Mouse (Mus musculus) erythroblast, embryonic 14.5 days (primary cell): Measurements from ENCODE around the gene Glrx.

ENCODE experiments used
- GATA1 ChIP-seq: IDR thresholded peaks from 2 replicates; pipeline ENCODE4 v1.6.1; 2012; ENCODE audit warnings: low read length, inconsistent platforms, mixed read lengths
- TAL1 ChIP-seq: IDR thresholded peaks from 3 replicates; pipeline ENCODE4 v1.6.1; 2012; ENCODE audit warnings: low read length, inconsistent platforms, mixed read lengths

DNA sequence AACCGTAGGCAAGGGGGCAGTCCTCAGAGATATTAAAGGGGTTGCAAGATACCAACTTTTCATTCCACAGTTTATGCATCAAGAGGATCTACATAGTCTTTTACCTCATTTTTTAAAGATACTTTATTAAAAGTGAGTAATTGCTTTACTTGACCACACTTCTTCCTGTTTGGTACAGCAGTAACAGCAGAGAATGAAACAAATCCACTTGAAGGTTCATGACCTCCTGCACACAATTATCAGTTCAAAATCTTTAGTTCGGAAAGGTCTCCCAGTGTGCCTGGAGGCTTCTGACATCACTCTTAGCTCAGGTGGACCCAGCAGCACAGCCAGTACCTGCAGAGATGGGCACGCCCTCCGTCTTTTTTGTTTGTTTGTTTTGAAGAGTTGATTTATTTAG lies 12.4 kb downstream of the Glrx start:
- TF ChIP-seq GATA1 (no peak), TAL1 (no peak)
